Mouse (Mus musculus) myocyte (in vitro differentiated cells): ENCODE data around the gene Nr1h2. TPM values are rescaled to one million over a fixed set of nuclear protein-coding genes. Genes with fewer than 3 reads are reported as not detected.

Experiments used
- H3K27me3 ChIP-seq: one replicate; pipeline ENCODE4 v1.6.1; 2011; ENCODE audit not compliant: control insufficient read depth, insufficient read depth, insufficient read length
- H3K36me3 ChIP-seq: one replicate; pipeline ENCODE4 v1.6.1; 2011; ENCODE audit not compliant: control insufficient read depth, insufficient read depth
- H3K4me2 ChIP-seq: one replicate; pipeline ENCODE4 v1.6.1; 2011; ENCODE audit warnings: low read depth, control low read depth
- H3K4me3 ChIP-seq: one replicate; pipeline ENCODE4 v1.5.1; 2011; ENCODE audit warnings: mild to moderate bottlenecking, control low read depth, moderate library complexity
- H3K79me2 ChIP-seq: one replicate; pipeline ENCODE4 v1.6.1; 2011; ENCODE audit not compliant: control insufficient read depth, insufficient read depth
- H3ac ChIP-seq: one replicate; pipeline ENCODE4 v1.6.1; 2011; ENCODE audit not compliant: control insufficient read depth, insufficient read length
- CEBPB ChIP-seq: IDR thresholded peaks from 2 replicates; pipeline ENCODE4 v1.6.1; 2011; ENCODE audit warnings: mild to moderate bottlenecking, moderate library complexity; ENCODE audit not compliant: poor library complexity, insufficient read depth, severe bottlenecking
- E2F4 ChIP-seq: IDR thresholded peaks from one replicate; pipeline ENCODE4 v1.6.1; 2011; ENCODE audit warnings: mild to moderate bottlenecking, control low read depth, moderate library complexity; ENCODE audit not compliant: insufficient read depth
- MAX ChIP-seq: IDR thresholded peaks from one replicate; pipeline ENCODE4 v1.6.1; 2011; ENCODE audit warnings: low read depth, mild to moderate bottlenecking, control low read depth
- MYOD1 ChIP-seq, 3 experiments: IDR thresholded peaks; one replicate each; pipeline ENCODE4 v1.6.1; 2011; ENCODE audit warnings: control low read depth in 2 of 3, low read depth in 2 of 3, mild to moderate bottlenecking in 2 of 3, moderate library complexity in 1 of 3; ENCODE audit not compliant: insufficient read length in 2 of 3, control insufficient read depth in 1 of 3
- MYOG ChIP-seq, 3 experiments: IDR thresholded peaks; one replicate each; pipeline ENCODE4 v1.6.1; 2011; ENCODE audit warnings: control low read depth in 2 of 3, low read depth in 2 of 3, mild to moderate bottlenecking in 2 of 3; ENCODE audit not compliant: insufficient read length in 2 of 3, control insufficient read depth in 1 of 3, insufficient read depth in 1 of 3
- POLR2A ChIP-seq: IDR thresholded peaks from one replicate; pipeline ENCODE4 v1.6.1; 2011; ENCODE audit warnings: low read depth, mild to moderate bottlenecking, control low read depth, moderate library complexity; ENCODE audit not compliant: insufficient read length
- POLR2AphosphoS2 ChIP-seq: IDR thresholded peaks from one replicate; pipeline ENCODE4 v1.6.1; 2011; ENCODE audit warnings: low read depth, control low read depth; ENCODE audit not compliant: insufficient read length
- REST ChIP-seq: IDR thresholded peaks from one replicate; pipeline ENCODE4 v1.6.1; 2011; ENCODE audit warnings: mild to moderate bottlenecking, control low read depth, moderate library complexity; ENCODE audit not compliant: insufficient read depth, insufficient read length
- SRF ChIP-seq: IDR thresholded peaks from one replicate; pipeline ENCODE4 v1.6.1; 2011; ENCODE audit warnings: low read depth; ENCODE audit not compliant: control insufficient read depth, insufficient read length
- TCF12 ChIP-seq: IDR thresholded peaks from one replicate; pipeline ENCODE4 v1.6.1; 2011; ENCODE audit warnings: mild to moderate bottlenecking, control low read depth; ENCODE audit not compliant: poor library complexity, insufficient read depth, severe bottlenecking
- TCF3 ChIP-seq: IDR thresholded peaks from one replicate; pipeline ENCODE4 v1.6.1; 2011; ENCODE audit warnings: low read depth, control low read depth; ENCODE audit not compliant: insufficient read length
- USF1 ChIP-seq: IDR thresholded peaks from one replicate; pipeline ENCODE4 v1.6.1; 2011; ENCODE audit warnings: low read depth, mild to moderate bottlenecking, control low read depth, moderate library complexity
- polyA plus RNA-seq: library from polyadenylated mRNA; unstranded; fragments of >200 nt; fragmentation: generic; extraction: Trizol; gene quantifications from one replicate; pipeline ENCODE4 v1.2.1, GENCODE M21; 2012; ENCODE audit warnings: missing spikeins

The Nr1h2 gene
- polyA plus RNA-seq, 1 experiment, result 94.7 TPM

DNA sequence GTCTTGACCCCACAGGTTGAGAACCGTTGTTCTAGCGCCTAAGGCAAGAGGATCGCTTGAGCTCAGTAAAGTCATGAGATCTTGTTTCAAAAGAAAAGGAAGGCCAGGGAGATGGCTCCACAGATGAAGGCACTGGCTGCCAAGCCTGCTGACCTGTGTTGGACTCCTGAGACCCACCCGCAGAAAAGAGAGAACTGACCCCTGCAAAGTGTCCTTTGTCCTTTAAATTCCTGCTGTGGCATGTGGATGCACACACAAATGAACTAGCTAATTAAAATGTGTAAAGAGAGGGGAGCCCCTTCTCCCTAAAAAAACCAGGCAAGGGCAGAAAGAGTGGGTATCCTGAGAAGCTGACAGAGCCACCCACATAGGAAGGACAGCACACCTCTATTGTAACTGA, 18.1 kb upstream of the Nr1h2 start:
- Histone ChIP-seq H3K27me3 (peaks cover 30% of the 10 kb centered on the region), H3K79me2 (no peaks in the 10 kb centered on the region), H3K4me2 (no peak overlapping the region), H3K36me3 (no peaks in the 10 kb centered on the region), H3ac (no peak overlapping the region), H3K4me3 (no peak overlapping the region)
- TF ChIP-seq USF1 (no peak), MAX (no peak), TCF3 (no peak), E2F4 (no peak), MYOG (IDR thresholded peaks at IDR 0.05; ENCODE audit: control insufficient read depth in 1 of 3, insufficient read depth in 1 of 3, insufficient read length in 2 of 3, low read depth in 2 of 3) (no peak), REST (no peak), SRF (no peak), POLR2A (no peak), CEBPB (no peak), MYOD1 (IDR thresholded peaks at IDR 0.05; ENCODE audit: control insufficient read depth in 1 of 3, insufficient read length in 2 of 3, low read depth in 2 of 3) (no peak), POLR2AphosphoS2 (no peak), TCF12 (no peak)

DNA sequence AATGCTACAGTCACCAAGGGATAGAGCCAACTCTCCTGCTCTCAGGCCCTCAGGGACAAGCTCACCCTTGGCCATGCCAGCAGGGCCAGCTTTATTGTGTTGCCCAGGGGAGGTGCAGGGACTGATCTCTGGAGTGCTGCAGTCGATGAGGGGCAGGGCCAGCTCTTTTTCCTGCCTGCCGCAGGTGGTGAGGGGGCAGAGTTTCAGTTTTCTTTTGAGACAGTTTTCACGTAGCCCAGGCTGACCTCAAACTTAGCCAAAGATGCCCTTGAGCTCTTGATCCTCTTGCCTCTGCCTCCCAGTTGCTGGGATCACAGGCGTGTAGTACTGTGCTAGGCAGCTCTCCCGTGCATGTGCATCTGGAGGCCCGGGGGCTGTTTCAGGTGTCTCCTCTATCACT, 17.2 kb upstream of the Nr1h2 start:
- TF ChIP-seq MYOD1 (IDR thresholded peaks at IDR 0.05; ENCODE audit: control insufficient read depth in 1 of 3, insufficient read length in 2 of 3, low read depth in 2 of 3), result no peak
- no peak for TF ChIP-seq POLR2A
- no peak for TF ChIP-seq USF1
- no peak for TF ChIP-seq TCF3
- no peak for TF ChIP-seq TCF12
- no peak for TF ChIP-seq MYOG (IDR thresholded peaks at IDR 0.05; ENCODE audit: control insufficient read depth in 1 of 3, insufficient read depth in 1 of 3, insufficient read length in 2 of 3, low read depth in 2 of 3)
- no peak for TF ChIP-seq CEBPB
- no peak for TF ChIP-seq E2F4
- TF ChIP-seq SRF, result no peak
- TF ChIP-seq REST, result no peak
- Histone ChIP-seq H3ac (no peak overlapping the region), H3K36me3 (no peaks in the 10 kb centered on the region), H3K4me2 (no peak overlapping the region), H3K4me3 (no peak overlapping the region), H3K79me2 (no peaks in the 10 kb centered on the region), H3K27me3 (peaks cover 30% of the 10 kb centered on the region)

DNA sequence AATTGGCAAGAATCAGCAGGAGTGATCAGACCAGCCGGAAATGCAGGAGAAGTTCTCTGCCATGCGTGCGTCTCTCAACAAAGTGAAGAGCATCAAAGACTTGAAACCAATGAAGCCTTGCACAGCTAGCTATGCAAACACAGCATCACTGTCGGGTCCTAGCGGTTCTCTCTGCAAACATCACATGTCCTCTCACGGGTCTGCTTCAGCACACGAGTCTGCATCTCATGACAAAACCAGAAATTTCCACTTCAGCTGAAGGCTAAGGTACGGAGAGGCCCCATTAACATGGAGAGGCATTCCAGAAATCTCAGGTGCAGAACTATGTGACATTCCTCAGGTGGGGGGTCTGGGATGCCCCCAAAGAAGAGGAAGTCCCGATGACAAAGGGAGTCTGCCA, 15.1 kb upstream of the Nr1h2 start:
- Histone ChIP-seq H3K4me2 (no peak overlapping the region), H3ac (no peak overlapping the region), H3K79me2 (no peaks in the 10 kb centered on the region), H3K27me3 (peaks cover 42% of the 10 kb centered on the region), H3K4me3 (no peak overlapping the region), H3K36me3 (no peaks in the 10 kb centered on the region)
- TF ChIP-seq TCF12 (no peak), TCF3 (no peak), REST (no peak), MYOG (IDR thresholded peaks at IDR 0.05; ENCODE audit: control insufficient read depth in 1 of 3, insufficient read depth in 1 of 3, insufficient read length in 2 of 3, low read depth in 2 of 3) (no peak), CEBPB (no peak), USF1 (no peak), POLR2AphosphoS2 (no peak), MYOD1 (IDR thresholded peaks at IDR 0.05; ENCODE audit: control insufficient read depth in 1 of 3, insufficient read length in 2 of 3, low read depth in 2 of 3) (no peak), POLR2A (no peak)

DNA sequence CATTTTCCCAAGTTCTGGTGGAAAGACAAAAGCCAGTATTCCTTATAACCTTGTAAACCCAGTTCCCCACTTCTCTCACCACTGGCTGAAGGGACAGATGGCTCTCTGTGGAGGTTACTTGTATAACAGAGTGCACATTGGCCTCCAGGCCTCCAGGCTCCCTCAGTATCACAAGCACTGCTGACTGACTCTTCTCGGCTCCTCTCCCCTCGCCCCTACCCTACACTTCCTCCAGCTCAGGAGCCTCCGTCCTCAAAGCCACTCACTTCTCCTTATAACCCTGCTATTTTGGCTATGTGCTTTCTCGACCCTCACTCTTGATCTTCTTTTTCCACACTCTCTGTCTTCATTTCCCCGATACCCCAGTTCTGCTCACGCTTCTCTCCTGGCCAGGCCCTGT, 11.7 kb upstream of the Nr1h2 start:
- no peak for TF ChIP-seq MYOD1 (IDR thresholded peaks at IDR 0.05; ENCODE audit: control insufficient read depth in 1 of 3, insufficient read length in 2 of 3, low read depth in 2 of 3)
- TF ChIP-seq TCF12, result no peak
- TF ChIP-seq SRF, result no peak
- no peak for TF ChIP-seq MAX
- no peak for TF ChIP-seq REST
- no peak for TF ChIP-seq CEBPB
- TF ChIP-seq POLR2A, result no peak
- no peaks in the 10 kb centered on the region for H3K79me2 ChIP-seq
- H3K4me3 ChIP-seq, result no peak overlapping the region
- no peaks in the 10 kb centered on the region for H3K36me3 ChIP-seq
- H3K27me3 ChIP-seq, result peaks cover 27% of the 10 kb centered on the region
- H3K4me2 ChIP-seq, result no peak overlapping the region
- H3ac ChIP-seq, result no peak overlapping the region

DNA sequence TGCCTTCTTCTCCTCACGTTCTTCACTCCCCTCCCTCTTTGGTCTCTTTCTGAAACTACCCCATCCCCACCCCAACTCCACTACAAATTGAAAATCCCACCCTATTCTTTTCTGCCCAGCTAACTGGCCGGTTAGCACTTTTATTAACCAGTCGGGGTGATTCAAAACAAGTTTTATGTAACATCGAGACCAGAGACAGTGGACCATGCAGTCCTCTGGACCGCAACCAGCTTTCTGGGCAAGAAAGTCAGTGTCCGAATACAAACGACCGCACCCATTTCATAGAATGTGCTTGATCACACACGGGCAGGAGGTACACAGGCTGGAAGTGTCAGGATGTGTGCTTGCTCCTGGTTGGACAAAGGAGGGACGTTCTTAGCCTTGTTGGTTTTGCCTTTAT, 10.7 kb upstream of the Nr1h2 start:
- Histone ChIP-seq H3K4me3 (no peak overlapping the region), H3K27me3 (peaks cover 21% of the 10 kb centered on the region), H3K4me2 (no peak overlapping the region), H3K36me3 (no peaks in the 10 kb centered on the region), H3ac (no peak overlapping the region), H3K79me2 (no peaks in the 10 kb centered on the region)
- no peak for TF ChIP-seq MAX
- no peak for TF ChIP-seq E2F4
- no peak for TF ChIP-seq POLR2AphosphoS2
- no peak for TF ChIP-seq MYOG (IDR thresholded peaks at IDR 0.05; ENCODE audit: control insufficient read depth in 1 of 3, insufficient read depth in 1 of 3, insufficient read length in 2 of 3, low read depth in 2 of 3)
- TF ChIP-seq CEBPB, result no peak
- TF ChIP-seq TCF3, result no peak
- no peak for TF ChIP-seq MYOD1 (IDR thresholded peaks at IDR 0.05; ENCODE audit: control insufficient read depth in 1 of 3, insufficient read length in 2 of 3, low read depth in 2 of 3)
- TF ChIP-seq USF1, result no peak
- no peak for TF ChIP-seq POLR2A
- no peak for TF ChIP-seq SRF
